Mouse (Mus musculus) layer of hippocampus, adult 9-10 months (tissue): ENCODE measurements at regions not wholly inside any gene's neighbourhood (a gene's known extent, or its start where the extent isn't known, plus 50 kb on each side); places are given as distances from the start of the nearest gene placed in this dataset.

ENCODE experiments used
- DNase-seq: peaks from one replicate; pipeline ENCODE4 v3.0.0; 2022; ENCODE audit warnings: low spot score

DNA sequence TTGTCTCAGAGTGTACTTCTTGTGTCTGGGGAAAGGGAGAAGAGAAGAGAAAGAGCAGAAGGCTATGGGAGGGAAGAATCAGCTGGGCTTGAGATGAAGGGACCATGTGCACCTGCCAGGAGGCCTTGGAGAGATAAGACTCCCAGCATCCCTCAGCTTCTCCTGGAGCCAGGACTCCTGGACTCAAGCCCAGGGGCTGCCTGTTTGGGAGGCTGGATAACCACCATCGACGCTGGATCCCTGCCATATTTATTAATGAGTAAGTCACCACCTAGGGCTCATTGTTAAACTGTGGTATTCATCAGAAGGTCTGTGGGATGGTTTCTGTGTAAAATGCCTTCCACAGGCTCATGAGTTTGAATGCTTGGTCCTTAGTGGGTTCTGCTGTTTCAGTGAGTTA is 240.7 kb downstream of the Rps15a start:
- DNase-seq, result no peak

- DNase-seq, result no peak
Observed at GRCm38 (mm10) chr7:117859419-117859818, 256.6 kb downstream of the Rps15a start.

DNA sequence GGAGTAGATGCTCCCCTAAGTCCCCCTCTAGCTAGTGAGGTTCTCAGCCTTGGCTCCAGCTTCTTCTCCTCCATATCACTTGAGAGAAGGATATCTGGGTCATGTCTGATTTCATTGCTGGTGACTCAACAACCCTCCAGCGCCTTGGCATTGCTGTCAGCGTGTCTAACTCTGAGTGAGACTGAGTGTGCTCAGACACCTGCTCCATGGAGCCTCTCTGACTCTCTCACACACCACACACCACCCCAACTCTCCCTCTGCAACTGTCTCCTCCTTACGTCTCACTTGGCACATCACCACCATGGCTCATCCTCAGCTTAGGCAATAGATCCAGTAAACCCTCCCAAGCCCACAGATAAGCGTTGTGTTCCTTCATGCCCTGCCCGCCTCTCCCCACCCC is 260.0 kb downstream of the Rps15a start:
- no peak for DNase-seq

- DNase-seq, result no peak
Observed at GRCm38 (mm10) chr7:117853716-117854115, 262.3 kb downstream of the Rps15a start.

- DNase-seq, result no peak
Observed at GRCm38 (mm10) chr7:117852866-117853265, 263.1 kb downstream of the Rps15a start.

GRCm38 (mm10) chr7:117850822-117851221 is 265.2 kb downstream of the Rps15a start:
- no peak for DNase-seq

- no peak for DNase-seq
Observed at GRCm38 (mm10) chr7:117846041-117846440, 269.9 kb downstream of the Rps15a start.

- DNase-seq, result no peak
Observed at GRCm38 (mm10) chr7:117842780-117843179, 273.2 kb downstream of the Rps15a start.

- no peak for DNase-seq
Observed at GRCm38 (mm10) chr7:117795035-117795434, 321.0 kb downstream of the Rps15a start.

- DNase-seq, result no peak
Observed at GRCm38 (mm10) chr7:117793991-117794390, 322.0 kb downstream of the Rps15a start.

- no peak for DNase-seq
Observed at GRCm38 (mm10) chr7:117792456-117792855, 323.5 kb downstream of the Rps15a start.

- no peak for DNase-seq
Observed at GRCm38 (mm10) chr7:117778996-117779395, 337.0 kb downstream of the Rps15a start.

- DNase-seq, result no peak
Observed at GRCm38 (mm10) chr7:117777921-117778320, 338.1 kb downstream of the Rps15a start.

- no peak for DNase-seq
Observed at GRCm38 (mm10) chr7:117771836-117772235, 344.2 kb downstream of the Rps15a start.

GRCm38 (mm10) chr7:117759506-117759905 is 356.5 kb downstream of the Rps15a start:
- no peak for DNase-seq

GRCm38 (mm10) chr7:117757033-117757432 is 359.0 kb downstream of the Rps15a start:
- DNase-seq, result no peak

DNA sequence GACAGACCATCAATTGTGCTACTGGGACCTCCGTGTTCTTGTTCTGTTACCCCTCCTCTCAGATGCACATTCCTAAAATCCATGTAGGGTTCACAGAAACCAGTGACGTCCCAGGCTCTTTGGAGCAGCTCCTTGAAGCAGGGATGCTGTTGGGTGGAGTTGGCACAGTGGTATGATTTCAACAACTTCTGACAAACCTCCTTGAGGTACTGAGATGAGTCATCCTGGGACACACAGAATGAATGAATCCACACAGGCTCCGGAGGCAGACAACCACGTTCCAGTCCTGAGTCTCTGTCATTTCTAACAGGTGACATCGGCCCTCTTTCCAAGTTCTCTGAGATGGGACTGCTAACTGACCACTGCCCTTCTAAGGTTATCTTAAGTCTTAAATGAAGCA is 360.2 kb downstream of the Rps15a start:
- DNase-seq, result no peak

DNA sequence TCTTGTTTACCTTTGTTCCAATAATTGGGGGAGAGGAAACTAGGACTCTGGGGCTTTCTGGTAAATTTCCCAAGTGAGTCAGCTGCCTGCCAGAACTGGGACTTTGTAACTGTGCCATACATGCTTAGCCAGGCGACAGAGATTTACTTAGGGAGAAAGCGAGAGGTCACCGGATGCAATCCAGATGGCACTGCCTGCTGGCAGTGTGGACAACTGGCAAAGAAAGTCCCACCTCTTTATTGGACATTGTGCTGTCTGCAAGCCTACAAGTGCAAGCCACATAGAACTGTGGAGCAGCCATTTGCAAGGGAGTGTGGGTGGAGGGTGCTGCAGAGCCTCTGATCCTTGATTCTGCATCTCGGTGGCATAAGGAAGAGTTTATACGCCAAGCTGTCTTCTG is 362.7 kb downstream of the Rps15a start:
- peak; percentile 13 for DNase-seq

DNA sequence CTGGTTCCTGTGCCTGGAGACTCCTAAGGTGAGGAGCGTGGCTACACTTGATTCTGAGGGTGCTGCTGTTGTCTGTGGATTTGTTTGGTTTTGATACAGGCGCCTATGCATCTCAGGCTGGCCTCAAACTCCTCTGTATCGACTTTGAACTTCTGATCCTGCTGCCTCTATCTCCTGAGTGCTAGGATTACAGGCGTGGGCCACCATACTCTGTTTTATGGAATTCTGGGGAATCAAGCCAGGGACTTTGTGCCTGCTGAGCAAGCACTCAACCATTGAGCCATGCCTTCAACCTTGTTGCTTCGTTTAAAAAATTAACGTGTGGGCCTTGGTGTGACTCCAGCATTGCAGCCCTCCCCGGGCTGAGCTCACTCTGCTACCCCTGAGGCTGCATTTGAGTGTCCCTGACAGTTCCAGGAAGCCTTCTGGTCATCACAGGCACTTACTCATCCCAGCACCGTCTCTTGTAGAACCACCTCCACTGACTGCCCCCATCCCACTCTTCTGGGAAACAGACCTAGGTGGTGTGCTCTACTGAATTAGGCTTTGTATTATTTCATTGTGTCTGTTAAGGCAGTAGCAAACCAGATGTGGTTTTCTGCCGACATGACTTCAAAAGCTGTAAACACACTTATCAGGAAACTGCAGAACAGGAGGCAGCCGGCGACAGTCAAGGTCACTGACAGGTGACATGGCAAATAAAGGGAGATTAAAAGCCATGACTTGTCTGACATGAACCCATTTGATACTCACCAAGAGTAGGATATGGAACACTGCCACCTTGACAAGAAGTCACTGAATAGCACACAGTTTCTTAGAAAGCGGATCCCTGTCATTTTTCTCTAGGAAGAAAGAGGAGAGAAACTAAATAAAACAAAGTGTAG is 363.4 kb downstream of the Rps15a start:
- no peak for DNase-seq

GRCm38 (mm10) chr7:117747991-117748390 is 367.2 kb downstream of the Xylt1 start:
- DNase-seq, result no peak

DNA sequence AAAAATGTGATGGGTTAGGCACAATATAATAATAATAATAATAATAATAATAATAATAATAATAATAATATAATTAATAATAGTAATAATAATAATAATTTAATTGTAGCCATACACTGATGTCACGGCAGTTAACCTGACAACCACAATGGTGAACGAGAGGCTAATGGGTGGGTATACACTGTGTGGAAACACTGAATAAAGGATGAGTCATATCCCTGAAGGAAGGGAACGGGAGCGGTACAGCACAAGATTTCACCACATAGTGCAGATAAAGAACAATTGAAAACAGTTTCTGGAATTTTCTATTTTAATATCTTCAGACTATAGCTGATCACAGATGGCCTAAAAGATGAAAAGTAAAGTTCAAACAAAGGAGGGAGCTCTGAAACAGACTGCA is 365.6 kb downstream of the Xylt1 start:
- no peak for DNase-seq

GRCm38 (mm10) chr7:117739706-117740105 is 358.9 kb downstream of the Xylt1 start:
- peak; percentile 15 for DNase-seq

- DNase-seq, result no peak
Observed at GRCm38 (mm10) chr7:117735699-117736020, 354.9 kb downstream of the Xylt1 start.
